Mouse (Mus musculus): ENCODE results near the gene Cym. TPM values are rescaled to one million over a fixed set of nuclear protein-coding genes. Genes with fewer than 3 reads are reported as not detected.
A peak's percentile ranks its signal among the peaks of the same experiment; 100 is the strongest.

Gene Cym
- total and polyA plus RNA-seq, 2 experiments = 0.09 TPM; not detected in 1

- Histone ChIP-seq H3K36me3 (ENCODE audit: control insufficient read depth, insufficient read depth, low read length) (no peaks in the 10 kb centered on the region), H3K27ac (replicated peaks; ENCODE audit: insufficient read depth, low read depth, low read length) (no peak overlapping the region)
- 79% methylated on average over 7 of the region's 7 CpGs for WGBS
These were observed 3.0 kb downstream of the Cym start for GRCm38 (mm10) chr3:107218572-107218971.

GRCm38 (mm10) chr3:107217101-107217480, 4.4 kb downstream of the Cym start:
- TF ChIP-seq POLR2A (IDR thresholded peaks at IDR 0.05; ENCODE audit: extremely low read depth, insufficient read depth, low read length) = no peak
- TF ChIP-seq CTCF (IDR thresholded peaks at IDR 0.05; ENCODE audit: low read depth, low read length) = no peak
- Histone ChIP-seq H3K27ac (replicated peaks; ENCODE audit: insufficient read depth, low read depth, low read length) (no peak overlapping the region), H3K36me3 (ENCODE audit: control insufficient read depth, insufficient read depth, low read length) (no peaks in the 10 kb centered on the region), H3K27me3 (ENCODE audit: control insufficient read depth, insufficient read depth, low read length) (no peaks in the 10 kb centered on the region), H3K79me2 (ENCODE audit: control insufficient read depth, insufficient read depth, low read length) (no peaks in the 10 kb centered on the region), H3K4me1 (ENCODE audit: control insufficient read depth, insufficient read depth, low read length) (no peaks in the 10 kb centered on the region), H3K9ac (ENCODE audit: low read depth, low read length) (no peak overlapping the region), H3K4me3 (ENCODE audit: insufficient read depth, low read depth, low read length) (no peak overlapping the region)
- 49% methylated on average over 3 of the region's 3 CpGs for WGBS
- DNase-seq (ENCODE audit: extremely low read depth, low read depth, low spot score) = peak; percentile 37

More at GRCm38 (mm10) chr3:107218572-107218971, 3.0 kb downstream of the Cym start:
- no peak for TF ChIP-seq POLR2A (IDR thresholded peaks at IDR 0.05; ENCODE audit: extremely low read depth, insufficient read depth, low read length)
- no peak for TF ChIP-seq CTCF (IDR thresholded peaks at IDR 0.05; ENCODE audit: low read depth, low read length)
- no peaks in the 10 kb centered on the region for H3K79me2 ChIP-seq (ENCODE audit: control insufficient read depth, insufficient read depth, low read length)
- no peak for DNase-seq (ENCODE audit: extremely low read depth, low read depth, low spot score)
- no peaks in the 10 kb centered on the region for H3K27me3 ChIP-seq (ENCODE audit: control insufficient read depth, insufficient read depth, low read length)
- H3K9ac ChIP-seq (ENCODE audit: low read depth, low read length) = no peak overlapping the region
- peaks cover 5% of the 10 kb centered on the region; the same call in 1 of the 2 replicates for H3K4me1 ChIP-seq (ENCODE audit: control insufficient read depth, insufficient read depth, low read length)
- no peak overlapping the region for H3K4me3 ChIP-seq (ENCODE audit: insufficient read depth, low read depth, low read length)

- no peak overlapping the region for H3K4me3 ChIP-seq (ENCODE audit: insufficient read depth, low read depth, low read length)
- H3K9ac ChIP-seq (ENCODE audit: low read depth, low read length) = no peak overlapping the region
- no peaks in the 10 kb centered on the region for H3K36me3 ChIP-seq (ENCODE audit: control insufficient read depth, insufficient read depth, low read length)
- no peak for DNase-seq (ENCODE audit: extremely low read depth, low read depth, low spot score)
- no peaks in the 10 kb centered on the region for H3K27me3 ChIP-seq (ENCODE audit: control insufficient read depth, insufficient read depth, low read length)
- H3K4me1 ChIP-seq (ENCODE audit: control insufficient read depth, insufficient read depth, low read length) = no peaks in the 10 kb centered on the region
- TF ChIP-seq POLR2A (IDR thresholded peaks at IDR 0.05; ENCODE audit: extremely low read depth, insufficient read depth, low read length) (no peak), CTCF (IDR thresholded peaks at IDR 0.05; ENCODE audit: low read depth, low read length) (no peak)
- H3K27ac ChIP-seq (replicated peaks; ENCODE audit: insufficient read depth, low read depth, low read length) = no peak overlapping the region
- H3K79me2 ChIP-seq (ENCODE audit: control insufficient read depth, insufficient read depth, low read length) = no peaks in the 10 kb centered on the region
- 67% methylated on average over 8 of the region's 8 CpGs for WGBS
These were observed 5.0 kb downstream of the Cym start for GRCm38 (mm10) chr3:107216400-107217100.

- no peak overlapping the region for H3K4me3 ChIP-seq (ENCODE audit: insufficient read depth, low read depth, low read length)
- H3K4me1 ChIP-seq (ENCODE audit: control insufficient read depth, insufficient read depth, low read length) = no peaks in the 10 kb centered on the region
- DNase-seq (ENCODE audit: extremely low read depth, low read depth, low spot score) = no peak
- H3K27ac ChIP-seq (replicated peaks; ENCODE audit: insufficient read depth, low read depth, low read length) = no peak overlapping the region
- TF ChIP-seq CTCF (IDR thresholded peaks at IDR 0.05; ENCODE audit: low read depth, low read length) (no peak), POLR2A (IDR thresholded peaks at IDR 0.05; ENCODE audit: extremely low read depth, insufficient read depth, low read length) (no peak)
- no peaks in the 10 kb centered on the region for H3K36me3 ChIP-seq (ENCODE audit: control insufficient read depth, insufficient read depth, low read length)
- H3K9ac ChIP-seq (ENCODE audit: low read depth, low read length) = no peak overlapping the region
- H3K27me3 ChIP-seq (ENCODE audit: control insufficient read depth, insufficient read depth, low read length) = no peaks in the 10 kb centered on the region
- H3K79me2 ChIP-seq (ENCODE audit: control insufficient read depth, insufficient read depth, low read length) = no peaks in the 10 kb centered on the region
- WGBS = 88% methylated on average over 5 of the region's 5 CpGs
These were observed 6.9 kb downstream of the Cym start for GRCm38 (mm10) chr3:107214606-107215005.

- no peak for DNase-seq (ENCODE audit: extremely low read depth, low read depth, low spot score)
- no peak overlapping the region for H3K27ac ChIP-seq (replicated peaks; ENCODE audit: insufficient read depth, low read depth, low read length)
- no peaks in the 10 kb centered on the region for H3K79me2 ChIP-seq (ENCODE audit: control insufficient read depth, insufficient read depth, low read length)
- no peak overlapping the region for H3K9ac ChIP-seq (ENCODE audit: low read depth, low read length)
- H3K4me1 ChIP-seq (ENCODE audit: control insufficient read depth, insufficient read depth, low read length) = no peaks in the 10 kb centered on the region
- TF ChIP-seq CTCF (IDR thresholded peaks at IDR 0.05; ENCODE audit: low read depth, low read length) (no peak), POLR2A (IDR thresholded peaks at IDR 0.05; ENCODE audit: extremely low read depth, insufficient read depth, low read length) (no peak)
- H3K27me3 ChIP-seq (ENCODE audit: control insufficient read depth, insufficient read depth, low read length) = no peaks in the 10 kb centered on the region
- 80% methylated on average over 7 of the region's 7 CpGs for WGBS
- H3K4me3 ChIP-seq (ENCODE audit: insufficient read depth, low read depth, low read length) = no peak overlapping the region
- no peaks in the 10 kb centered on the region for H3K36me3 ChIP-seq (ENCODE audit: control insufficient read depth, insufficient read depth, low read length)
These were observed 13.8 kb downstream of the Cym start for GRCm38 (mm10) chr3:107207625-107208253.
